Mouse (Mus musculus) bone marrow macrophage, adult 2 months (primary cell): Measurements from ENCODE around the gene Fryl.

Source experiments
- CTCF ChIP-seq: IDR thresholded peaks from 2 replicates; pipeline ENCODE4 v1.5.1; 2012; ENCODE audit warnings: low read depth, mild to moderate bottlenecking, low read length, moderate library complexity
- POLR2A ChIP-seq: IDR thresholded peaks from 2 replicates; pipeline ENCODE4 v1.6.1; 2012; ENCODE audit warnings: mild to moderate bottlenecking, low read depth, low read length, borderline replicate concordance

DNA sequence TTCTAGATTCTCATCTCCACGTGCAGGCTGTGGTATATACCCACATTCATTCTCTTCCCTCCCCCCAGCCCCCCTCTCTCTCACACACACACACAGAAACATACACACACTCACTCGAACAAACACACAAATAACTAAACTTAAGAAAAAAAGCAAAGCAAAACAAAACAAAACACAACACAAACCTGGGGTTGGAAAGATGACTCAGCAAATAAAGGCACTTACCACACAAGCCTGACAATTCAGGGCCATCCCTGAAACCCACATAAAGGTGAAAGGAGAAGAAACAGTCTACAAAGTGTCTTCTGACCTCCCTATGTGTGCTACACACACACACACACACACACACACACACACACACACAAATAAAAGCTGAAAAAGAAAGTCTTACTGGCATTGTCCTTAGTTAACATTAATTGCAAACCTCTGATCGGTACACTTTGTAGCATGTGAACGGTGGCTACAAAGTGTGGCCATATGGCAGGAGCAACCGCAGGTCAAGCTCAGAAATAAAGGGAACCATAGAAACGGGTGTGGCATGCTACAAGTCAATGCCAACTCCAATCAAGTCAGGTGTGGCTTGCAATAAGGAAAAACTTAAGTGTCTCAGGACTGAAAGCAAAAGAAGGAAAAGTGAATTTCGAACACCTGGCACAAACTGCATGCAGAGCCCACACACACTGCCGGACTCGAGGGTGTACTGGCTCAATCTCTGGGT is 66.8 kb downstream of the Fryl start:
- TF ChIP-seq CTCF (no peak), POLR2A (no peak)
